Mouse (Mus musculus): Measurements from ENCODE around the gene Brms1. TPM values are rescaled to one million over a fixed set of nuclear protein-coding genes. Genes with fewer than 3 reads are reported as not detected.

Brms1 gene
- polyA plus RNA-seq (2012; rRNA removed): 33.0 and 36.1 TPM in 2 replicates

DNA sequence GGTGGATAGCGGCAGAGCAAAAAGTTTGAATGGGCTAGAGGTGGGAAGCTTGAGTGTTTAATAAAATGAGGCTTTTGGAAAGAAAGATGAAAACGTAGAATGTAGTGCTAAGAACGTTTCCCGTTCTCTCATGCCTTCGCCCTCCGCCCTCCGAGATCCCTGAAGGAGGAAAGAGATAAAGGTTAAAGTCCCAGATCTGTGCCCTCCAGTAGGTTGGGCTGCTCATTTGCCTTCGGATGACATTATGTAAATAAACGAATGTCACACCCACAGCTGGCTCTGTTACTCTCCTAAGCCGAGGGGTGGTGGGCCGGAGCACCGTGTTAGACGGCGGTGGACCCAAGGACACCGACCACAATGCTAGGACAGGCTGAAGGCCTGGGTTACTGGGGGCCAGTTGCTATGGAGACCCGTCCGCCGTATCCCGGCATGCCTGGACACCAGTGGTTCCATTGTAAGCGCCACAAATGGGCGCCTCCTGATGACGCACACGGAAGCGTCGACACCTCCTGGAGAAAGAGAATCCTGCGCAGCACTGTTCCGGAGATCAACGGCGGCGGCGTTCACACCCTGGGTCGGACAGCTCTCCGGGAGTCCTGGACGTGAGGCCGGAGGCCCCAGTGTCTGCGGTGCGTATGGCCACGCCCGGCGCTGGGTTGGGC is at the start of gene Brms1:
Brms1 (plus strand) TSS at position 493 of the 662 bp plus-strand sequence.

DNA sequence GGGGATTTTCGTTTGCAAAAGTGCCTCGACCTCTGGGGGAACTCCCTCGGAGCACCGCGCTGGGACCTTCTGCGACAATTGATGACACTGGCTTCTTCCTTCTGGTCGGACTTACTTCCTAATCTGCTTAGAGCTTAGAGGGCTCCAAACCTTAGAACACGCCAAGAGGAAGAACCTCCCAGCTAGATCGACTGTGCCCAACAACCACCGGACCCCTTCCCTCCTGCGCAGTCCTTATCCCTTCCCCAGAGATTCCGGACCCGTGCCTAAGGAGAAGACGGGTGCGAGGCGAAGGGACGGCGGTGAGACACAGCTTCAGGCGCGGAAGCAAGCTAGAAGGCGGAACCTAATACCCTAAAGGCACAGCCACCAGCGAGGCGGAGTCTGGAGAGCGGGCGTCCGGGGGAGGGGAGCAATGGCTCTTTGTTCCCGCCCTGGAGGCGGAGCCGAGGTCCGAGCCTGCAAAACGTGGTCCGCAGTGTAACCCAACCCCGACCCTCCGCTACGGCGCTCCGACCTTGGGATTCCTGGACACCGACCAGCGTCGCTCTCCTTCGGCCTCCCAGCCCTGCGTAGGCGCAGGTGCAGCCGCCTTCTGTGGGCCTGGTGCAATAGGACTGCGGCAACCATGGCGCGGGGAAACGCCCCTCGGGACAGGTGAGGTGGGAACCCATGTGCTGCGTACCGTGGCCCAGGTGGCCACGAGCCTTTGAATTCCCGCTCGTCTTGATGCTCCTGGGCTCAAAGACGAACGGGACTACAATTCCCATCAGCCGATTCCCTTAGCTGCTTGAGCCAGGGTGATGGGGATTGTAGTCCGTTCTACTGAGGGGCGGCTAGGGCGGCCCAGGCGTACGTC is 17.3 kb upstream of the Brms1 start, which contains the start of gene Slc29a2:
Slc29a2 (plus strand) TSS at position 240 of the 859 bp plus-strand sequence.

DNA sequence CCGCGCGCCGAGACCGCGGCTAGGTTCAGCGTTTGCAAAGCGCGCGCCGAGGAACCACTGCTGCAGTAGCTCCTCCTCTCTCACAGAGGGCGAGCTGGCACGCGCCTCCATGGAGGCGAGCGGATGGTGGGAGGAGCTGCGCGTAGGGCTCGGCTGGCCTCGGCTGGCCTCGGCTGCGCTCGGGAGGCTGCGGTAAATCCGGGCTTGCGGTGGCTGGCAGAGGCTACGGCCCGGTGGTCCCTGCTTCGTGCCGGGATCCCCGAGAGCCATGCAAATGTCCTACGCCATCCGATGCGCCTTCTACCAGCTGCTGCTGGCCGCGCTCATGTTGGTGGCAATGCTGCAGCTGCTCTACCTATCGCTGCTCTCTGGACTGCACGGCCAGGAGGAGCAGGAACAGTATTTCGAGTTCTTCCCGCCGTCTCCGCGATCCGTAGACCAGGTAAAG is 2.4 kb upstream of the Brms1 start, which contains the start of the genes B4gat1 and AC124502.3:
B4gat1 (plus strand) TSS at position 118 of the 448 bp plus-strand sequence.
AC124502.3 (plus strand) TSS at position 183 of the 448 bp plus-strand sequence.

DNA sequence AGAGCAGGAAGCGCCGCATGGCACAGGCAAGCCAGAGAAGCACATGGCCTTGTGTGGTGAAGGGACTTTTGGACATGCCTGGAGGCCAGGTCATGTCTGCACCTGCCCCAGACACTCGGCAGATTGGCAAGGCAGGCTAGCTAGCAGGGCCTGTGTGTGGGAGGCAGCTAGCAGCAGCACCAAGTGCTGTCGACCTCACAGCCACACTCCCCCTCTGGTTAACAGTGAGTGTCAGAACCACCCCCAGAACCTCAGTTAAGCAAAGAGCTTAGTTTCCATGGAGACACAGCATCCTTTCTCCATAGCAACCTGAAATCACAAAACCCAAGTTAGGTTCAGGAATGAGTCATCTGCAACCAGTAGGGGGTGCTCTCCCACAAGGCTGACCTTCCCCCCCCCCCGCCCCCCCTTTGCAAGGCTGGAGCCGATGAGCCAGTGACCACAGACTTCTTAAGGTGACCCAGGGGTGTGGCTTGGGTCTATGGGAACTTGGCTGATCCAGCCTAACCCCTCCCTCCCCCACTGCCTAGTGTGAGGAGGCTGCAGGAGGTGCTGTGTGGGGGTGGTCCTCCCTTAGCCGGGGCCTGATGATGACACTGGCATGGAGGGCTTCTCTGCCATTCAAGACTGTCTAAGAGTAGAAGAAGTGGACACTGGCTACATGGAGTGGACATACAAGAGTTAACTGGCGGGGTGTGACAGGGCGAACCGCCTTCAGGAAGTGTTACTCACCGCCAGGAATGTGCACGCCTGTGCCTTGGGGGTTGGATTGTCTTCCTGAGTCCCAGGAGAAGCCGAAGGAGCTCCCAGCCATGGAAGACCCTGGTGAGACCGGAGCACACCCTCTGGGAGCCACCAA is 9.1 kb downstream of the Brms1 start, which contains the start of gene Rin1:
Rin1 (plus strand) TSS at position 435 of the 859 bp plus-strand sequence.

DNA sequence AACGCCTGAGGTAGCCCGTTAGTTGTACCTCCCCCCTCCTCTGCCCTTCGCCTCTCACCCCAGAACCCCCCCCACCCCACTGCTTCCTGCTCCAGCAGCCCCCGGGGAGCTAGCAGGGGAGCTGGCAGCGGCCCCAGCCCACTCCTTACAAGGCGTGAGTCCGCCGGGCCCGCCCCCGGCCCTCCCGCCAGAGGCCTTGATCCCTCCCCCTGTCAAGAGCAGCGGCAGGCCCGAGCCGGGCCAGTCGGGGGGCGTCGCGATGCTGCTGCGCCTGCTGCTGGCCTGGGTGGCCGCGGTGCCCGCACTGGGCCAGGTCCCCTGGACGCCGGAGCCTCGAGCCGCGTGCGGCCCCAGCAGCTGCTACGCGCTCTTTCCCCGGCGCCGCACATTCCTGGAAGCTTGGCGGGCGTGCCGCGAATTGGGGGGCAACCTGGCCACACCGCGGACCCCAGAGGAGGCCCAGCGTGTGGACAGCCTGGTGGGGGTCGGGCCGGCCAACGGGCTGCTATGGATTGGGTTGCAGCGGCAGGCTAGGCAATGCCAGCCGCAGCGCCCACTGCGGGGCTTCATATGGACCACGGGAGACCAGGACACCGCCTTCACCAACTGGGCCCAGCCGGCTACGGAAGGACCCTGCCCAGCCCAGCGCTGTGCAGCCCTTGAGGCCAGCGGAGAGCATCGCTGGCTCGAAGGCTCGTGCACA is 26.9 kb downstream of the Brms1 start, which contains the start of gene Cd248:
Cd248 (plus strand) TSS at position 212 of the 703 bp plus-strand sequence.

DNA sequence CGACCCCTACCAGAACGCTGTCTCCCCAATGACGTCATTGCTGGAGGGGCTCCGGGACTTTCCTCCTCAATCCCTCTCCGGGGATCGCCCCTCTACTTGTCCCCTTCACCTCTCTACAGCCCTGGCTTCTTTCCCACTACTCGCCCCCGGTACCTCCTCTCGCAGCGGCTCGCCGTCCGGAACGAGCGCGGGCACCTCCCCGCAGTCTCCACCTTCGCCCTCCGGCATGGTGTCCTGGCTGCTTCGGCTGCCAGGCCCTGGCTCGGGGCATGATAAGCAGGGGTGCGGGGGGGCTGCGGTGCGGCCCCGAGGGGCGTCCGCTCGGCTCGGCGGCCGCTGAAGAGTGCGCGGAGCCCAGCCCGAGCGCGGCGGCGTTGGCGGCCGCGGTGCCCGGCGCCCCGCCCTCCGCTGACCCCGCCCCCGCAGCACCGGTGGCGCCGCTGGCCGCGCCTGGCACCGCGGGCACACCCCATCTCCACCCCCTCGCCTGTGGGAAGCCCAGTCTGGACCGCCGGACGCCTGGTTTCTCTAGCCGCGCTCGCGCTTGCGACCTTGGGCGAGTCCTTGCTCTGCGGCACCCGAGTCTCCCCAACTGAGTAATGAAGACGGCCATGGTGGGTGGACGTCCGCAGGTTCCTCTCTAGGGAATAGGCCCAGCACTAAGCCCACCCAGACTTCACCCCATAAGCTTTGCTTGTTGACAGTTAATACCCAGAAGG is 44.1 kb downstream of the Brms1 start, which contains the start of gene Tmem151a:
Tmem151a (minus strand) TSS at position 387 of the 719 bp plus-strand sequence.

DNA sequence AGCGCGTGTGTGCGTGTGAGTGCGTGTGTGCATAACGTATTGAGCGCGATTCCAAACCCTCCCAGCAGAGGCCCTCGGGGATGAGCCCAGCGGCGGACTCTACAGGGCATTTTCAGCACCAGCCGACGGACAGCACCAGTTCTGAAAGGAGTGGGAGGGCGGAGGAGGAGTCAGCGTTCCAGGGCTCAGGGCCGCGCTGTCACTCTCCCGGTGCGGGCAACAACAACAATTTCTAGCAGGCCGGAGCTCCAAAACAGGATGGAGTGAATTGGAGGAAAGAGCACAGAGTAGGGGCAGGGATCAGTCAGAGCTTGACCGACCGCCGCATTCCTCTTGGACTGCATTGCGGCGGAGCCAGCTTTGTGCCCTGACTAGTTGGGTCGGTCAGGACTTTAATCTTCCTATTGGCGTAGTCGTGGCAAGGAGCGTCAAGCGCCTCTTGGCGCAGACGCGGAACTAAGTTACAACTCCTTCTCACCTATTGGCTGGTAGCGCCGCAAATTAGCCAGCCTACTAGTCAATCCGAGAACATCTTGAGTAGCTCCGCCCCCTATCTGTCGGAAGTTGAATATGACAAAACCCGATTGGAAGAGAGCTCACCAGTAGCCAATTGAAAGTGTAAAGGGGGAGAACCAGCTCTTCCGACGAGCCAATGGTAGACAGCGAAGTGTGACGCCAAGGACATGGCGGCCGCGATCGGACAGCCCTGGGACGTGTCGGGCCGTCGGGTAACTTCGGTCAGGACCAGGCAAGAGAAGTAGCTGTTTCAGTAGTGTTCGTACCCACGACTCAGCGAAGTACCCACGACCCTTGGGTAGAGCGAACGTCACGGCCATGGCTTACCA is 47.0 kb downstream of the Brms1 start, which contains the start of gene Yif1a:
Yif1a (plus strand) TSS at position 655 of the 845 bp plus-strand sequence.

DNA sequence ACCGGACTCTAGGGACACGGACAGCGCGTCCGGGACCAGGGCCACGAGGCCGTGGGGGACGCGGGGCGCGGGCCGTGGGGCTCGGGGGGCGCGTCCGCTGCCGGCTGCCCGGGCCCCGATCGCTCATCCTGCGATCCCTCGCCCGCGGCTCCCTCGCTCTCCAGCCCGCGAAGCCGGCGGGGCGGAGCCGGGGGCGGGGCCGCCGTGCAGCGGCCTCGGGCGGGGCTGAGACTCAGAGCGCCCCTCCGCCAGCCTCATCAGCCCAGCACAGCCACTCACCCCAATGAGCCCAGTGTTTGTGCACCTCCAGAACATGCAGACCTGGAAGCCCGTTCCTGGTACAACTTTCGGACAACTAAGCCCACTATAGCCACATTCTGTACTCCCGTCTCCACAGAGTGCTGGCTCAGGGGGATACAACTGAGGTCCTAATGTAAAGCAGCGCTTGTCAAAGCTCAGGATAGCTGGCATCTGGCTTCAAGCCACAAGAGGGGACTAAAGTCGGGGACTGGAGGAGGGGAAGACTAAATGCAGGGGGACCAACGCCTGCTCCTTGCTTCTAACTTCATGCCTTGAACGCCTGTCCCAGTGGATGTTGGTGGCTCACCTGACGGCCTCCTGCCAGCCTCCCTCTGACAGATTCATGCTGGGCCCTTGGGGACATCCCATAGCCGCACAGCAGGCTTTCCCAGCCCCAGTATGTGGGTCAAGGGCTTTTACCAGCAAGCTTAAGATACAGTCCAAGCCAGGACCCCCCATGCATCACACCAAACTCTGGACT is 57.4 kb downstream of the Brms1 start, which contains the start of gene Cnih2:
Cnih2 (minus strand) TSS at position 159 of the 781 bp plus-strand sequence.

Other genes with a start within 250 kb of the Brms1 start
- gene Rbm4, start 247.5 kb upstream of the Brms1 start, polyA plus RNA-seq (2012; rRNA removed): 45.2 and 82.8 TPM in 2 replicates
- 22.3 and 49.8 TPM in 2 replicates for gene Gm21992, start 229.7 kb upstream of the Brms1 start, polyA plus RNA-seq (2012; rRNA removed)
- gene Rbm14, start 229.7 kb upstream of the Brms1 start, polyA plus RNA-seq (2012; rRNA removed): 124 and 130 TPM in 2 replicates
- gene Ccs, start 202.0 kb upstream of the Brms1 start, polyA plus RNA-seq (2012; rRNA removed): 48.6 and 71.6 TPM in 2 replicates
- 0.29 and 0.47 TPM in 2 replicates for gene Ccdc87, start 202.0 kb upstream of the Brms1 start, polyA plus RNA-seq (2012; rRNA removed)
- gene Ctsf, start 186.2 kb upstream of the Brms1 start, polyA plus RNA-seq (2012; rRNA removed): 443 and 448 TPM in 2 replicates
- 3.2 and 3.8 TPM in 2 replicates for gene Actn3, start 163.4 kb upstream of the Brms1 start, polyA plus RNA-seq (2012; rRNA removed)
- 50.8 and 63.0 TPM in 2 replicates for gene Zdhhc24, start 162.7 kb upstream of the Brms1 start, polyA plus RNA-seq (2012; rRNA removed)
- gene Bbs1, start 134.7 kb upstream of the Brms1 start, polyA plus RNA-seq (2012; rRNA removed): 9.8 and 13.1 TPM in 2 replicates
- 158 and 220 TPM in 2 replicates for gene Dpp3, start 113.1 kb upstream of the Brms1 start, polyA plus RNA-seq (2012; rRNA removed)
- 12.9 and 17.8 TPM in 2 replicates for gene Peli3, start 98.2 kb upstream of the Brms1 start, polyA plus RNA-seq (2012; rRNA removed)
- 16.6 and 19.4 TPM in 2 replicates for gene Mrpl11, start 79.2 kb upstream of the Brms1 start, polyA plus RNA-seq (2012; rRNA removed)
- 2.8 and 4.2 TPM in 2 replicates for gene Npas4, start 51.0 kb upstream of the Brms1 start, polyA plus RNA-seq (2012; rRNA removed)
- 22.3 and 29.6 TPM in 2 replicates for gene Slc29a2, start 17.5 kb upstream of the Brms1 start, polyA plus RNA-seq (2012; rRNA removed)
- 69.6 and 74.6 TPM in 2 replicates for gene B4gat1, start 2.5 kb upstream of the Brms1 start, polyA plus RNA-seq (2012; rRNA removed)
- gene AC124502.3, start 2.5 kb upstream of the Brms1 start, polyA plus RNA-seq (2012; rRNA removed): 1.6 and 2.1 TPM in 2 replicates
- gene Rin1, start 9.1 kb downstream of the Brms1 start, polyA plus RNA-seq (2012; rRNA removed): 18.2 and 24.3 TPM in 2 replicates
- gene Cd248, start 26.7 kb downstream of the Brms1 start, polyA plus RNA-seq (2012; rRNA removed): 31.1 and 41.1 TPM in 2 replicates
- 8.9 and 12.9 TPM in 2 replicates for gene Tmem151a, start 44.2 kb downstream of the Brms1 start, polyA plus RNA-seq (2012; rRNA removed)
- 166 and 167 TPM in 2 replicates for gene Yif1a, start 47.2 kb downstream of the Brms1 start, polyA plus RNA-seq (2012; rRNA removed)
- 14.4 and 14.6 TPM in 2 replicates for gene Cnih2, start 57.2 kb downstream of the Brms1 start, polyA plus RNA-seq (2012; rRNA removed)
- 228 and 236 TPM in 2 replicates for gene Rab1b, start 65.7 kb downstream of the Brms1 start, polyA plus RNA-seq (2012; rRNA removed)
- gene Klc2, start 77.2 kb downstream of the Brms1 start, polyA plus RNA-seq (2012; rRNA removed): 184 and 197 TPM in 2 replicates
- 59.2 and 59.9 TPM in 2 replicates for gene Pacs1, start 231.8 kb downstream of the Brms1 start, polyA plus RNA-seq (2012; rRNA removed)